Mouse (Mus musculus) olfactory bulb, adult 2 months (tissue): ENCODE measurements around the gene Zfp945. TPM values are rescaled to one million over a fixed set of nuclear protein-coding genes. Genes with fewer than 3 reads are reported as not detected.

ENCODE experiments used
- H3K27ac ChIP-seq: fragments of 200-500 bp; 2 replicates; pipeline ENCODE4 v1.5.1; 2012; ENCODE audit warnings: low read depth, low read length; ENCODE audit not compliant: insufficient read depth
- H3K4me1 ChIP-seq: fragments of 200-500 bp; 2 replicates; pipeline ENCODE4 v1.6.1; 2012; ENCODE audit warnings: low read length; ENCODE audit not compliant: control insufficient read depth, insufficient read depth
- H3K4me3 ChIP-seq: fragments of 200-500 bp; 2 replicates; pipeline ENCODE4 v1.5.1; 2012; ENCODE audit warnings: mild to moderate bottlenecking, low read depth, low read length, moderate library complexity; ENCODE audit not compliant: insufficient read depth
- CTCF ChIP-seq: fragments of 200-500 bp; IDR thresholded peaks from 2 replicates; pipeline ENCODE4 v1.5.1; 2012; ENCODE audit warnings: low read depth, mild to moderate bottlenecking, low read length, moderate library complexity; ENCODE audit not compliant: insufficient read depth
- POLR2A ChIP-seq: fragments of 200-500 bp; IDR thresholded peaks from 2 replicates; pipeline ENCODE4 v1.6.1; 2012; ENCODE audit warnings: mild to moderate bottlenecking, low read depth, low read length, moderate library complexity; ENCODE audit not compliant: insufficient read depth
- WGBS: fragments of 180-500 bp; shearing (Covaris S2); methylation state at CpG from one replicate; pipeline ENCODE4 v1.1.7; 2018; 5-methylcytosine and 5-hydroxymethylcytosine counted together
- polyA plus RNA-seq: library from polyadenylated mRNA; stranded (reverse); fragments of >200 nt; gene quantifications from 2 replicates; pipeline ENCODE4 v1.2.4, GENCODE M21; 2012; ENCODE audit warnings: low replicate concordance; ENCODE audit not compliant: missing spikeins, insufficient read depth, insufficient read length

Zfp945 gene
- polyA plus RNA-seq, 1 experiment, result not detected

- Histone ChIP-seq H3K4me1 (no peaks in the 10 kb centered on the region), H3K27ac (peak overlapping the region; percentile 67; the same call in 1 of the 2 replicates), H3K4me3 (peak overlapping the region; percentile 87)
- TF ChIP-seq CTCF, result no peak
- no peak; the same call in 1 of the 2 replicates for TF ChIP-seq POLR2A
- under 1% methylated on average over 28 of the region's 28 CpGs for WGBS
Observed at GRCm38 (mm10) chr17:22817471-22818198, 49.3 kb downstream of the Zfp945 start.

- H3K4me3 ChIP-seq, result no peak overlapping the region
- 72% methylated on average over 2 of the region's 2 CpGs for WGBS
- no peak overlapping the region for H3K27ac ChIP-seq
- no peak for TF ChIP-seq CTCF
- H3K4me1 ChIP-seq, result no peaks in the 10 kb centered on the region
Observed at GRCm38 (mm10) chr17:22799707-22800106, 67.2 kb downstream of the Zfp945 start.

Other genes starting within 250 kb of the Zfp945 start
- gene Vmn2r113, start 75.8 kb upstream of the Zfp945 start, polyA plus RNA-seq, result not detected in 2 replicates
- gene Vmn2r-ps130, start 194.0 kb upstream of the Zfp945 start, polyA plus RNA-seq, result not detected in 2 replicates